31 mouse cellular contexts compared by ENCODE assay signal in genomic region chr9:32491484-32491883, GRCm38 (mm10). TPM values are rescaled to one million over a fixed set of nuclear protein-coding genes. Genes with fewer than 3 reads are reported as not detected.
DNase-seq lines count a peak whose midpoint lies in the region; ATAC-seq lines count a peak whose summit lies in the region.
"Had no signal": no experiment of that assay in that cellular context is flagged by ENCODE, and none has a peak within 500 bp of the region (broad histone marks: within the 10 kb centered on the region; RNA-seq: fewer than 3 reads in every experiment).

No protein-coding gene starts in this region.

- no peak overlapping the region for H3K4me3 ChIP-seq in kidney, embryonic 14.5 days (ENCODE audit: low read length)
- H3K4me3 ChIP-seq: embryonic facial prominence, embryonic 10.5 days; embryonic facial prominence, embryonic 15.5 days; forebrain, embryonic 12.5 days; hindbrain, embryonic 12.5 days; left cerebral cortex, adult 2 months; limb, embryonic 13.5 days; midbrain, embryonic 10.5 days; myocyte; neural tube, embryonic 12.5 days had no signal

- 87% methylated on average over 2 of the region's 2 CpGs for WGBS in kidney, embryonic 14.5 days

- H3K4me2 ChIP-seq in kidney, embryonic 14.5 days (replicated peaks; ENCODE audit: low read depth, low read length) = no peak overlapping the region
- H3K4me2 ChIP-seq: embryonic facial prominence, embryonic 15.5 days; forebrain, embryonic 12.5 days; heart, embryonic 11.5 days; hindbrain, embryonic 12.5 days; limb, embryonic 13.5 days; liver, embryonic 11.5 days; neural tube, embryonic 12.5 days had no signal

- H3K27ac ChIP-seq in kidney, embryonic 14.5 days (ENCODE audit: low read depth, low read length) = no peak overlapping the region
- H3K27ac ChIP-seq: embryonic facial prominence, embryonic 10.5 days; embryonic facial prominence, embryonic 15.5 days; forebrain, embryonic 12.5 days; hindbrain, embryonic 12.5 days; left cerebral cortex, adult 2 months; limb, embryonic 13.5 days; macrophage; midbrain, embryonic 10.5 days; neural tube, embryonic 12.5 days had no signal

- H3K9me3 ChIP-seq in kidney, embryonic 14.5 days (ENCODE audit: control insufficient read depth, low read length) = no peaks in the 10 kb centered on the region
- H3K9me3 ChIP-seq: embryonic facial prominence, embryonic 10.5 days; embryonic facial prominence, embryonic 15.5 days; forebrain, embryonic 12.5 days; hindbrain, embryonic 12.5 days; limb, embryonic 13.5 days; midbrain, embryonic 10.5 days; neural tube, embryonic 12.5 days had no signal

- H3K27me3 ChIP-seq in kidney, embryonic 14.5 days (ENCODE audit: control insufficient read depth, insufficient read depth, low read length) = no peaks in the 10 kb centered on the region
- H3K27me3 ChIP-seq: embryonic facial prominence, embryonic 15.5 days; hindbrain, embryonic 12.5 days; limb, embryonic 13.5 days; neural tube, embryonic 12.5 days had no signal

- H3K4me1 ChIP-seq in kidney, embryonic 14.5 days (ENCODE audit: control insufficient read depth, insufficient read depth, low read length) = peaks cover 13% of the 10 kb centered on the region

- ATAC-seq in kidney, embryonic 14.5 days (ENCODE audit: low FRiP score, low TSS enrichment) = no peak
- ATAC-seq: intestine, embryonic 16.5 days; midbrain, embryonic 16.5 days had no signal

- no peaks in the 10 kb centered on the region for H3K36me3 ChIP-seq in kidney, embryonic 14.5 days (ENCODE audit: control insufficient read depth, insufficient read depth, low read length)
- H3K36me3 ChIP-seq: embryonic facial prominence, embryonic 15.5 days; forebrain, embryonic 12.5 days; hindbrain, embryonic 12.5 days; limb, embryonic 13.5 days; midbrain, embryonic 10.5 days; neural tube, embryonic 12.5 days had no signal

- no peak overlapping the region for H3K9ac ChIP-seq in kidney, embryonic 14.5 days (ENCODE audit: low read depth, low read length)
- H3K9ac ChIP-seq: embryonic facial prominence, embryonic 15.5 days; forebrain, embryonic 12.5 days; hindbrain, embryonic 12.5 days; limb, embryonic 13.5 days; neural tube, embryonic 12.5 days had no signal

- DNase-seq in lung, postnatal 10 days = peak; percentile 21
- DNase-seq in lung, adult 18-20 months = no peak
- DNase-seq in cerebellum, adult 11-12 months = peak; percentile 56
- DNase-seq in cerebellum, adult 8-10 months = peak; percentile 15
- peak; percentile 38 to 48 for DNase-seq in cerebellum, postnatal 25 days
- no peak for DNase-seq in gastrocnemius, postnatal 25 days
- DNase-seq: adrenal gland, adult 8-10 months; B cell, adult 2 months; gastrocnemius, postnatal 14 days; heart, adult 11 months; heart, postnatal 36 days; kidney, adult 8-10 months; kidney, postnatal 10 days; layer of hippocampus, adult 9-11 months; right cerebral cortex, adult 18-20 months; thymus, postnatal 4 days had no signal

RNA-seq across cellular contexts. Expression of gene Fli1, which starts 51.2 kb away (rescaled TPM):
- total RNA-seq in gastrocnemius, postnatal 25 days (2021) = 1 to 10 TPM; 7.3 to 9.4 TPM
- 24.0 and 27.3 TPM in 2 replicates for polyA plus RNA-seq in kidney, embryonic 14.5 days (2014; fragmentation: Nextera tagmentation; extraction: Ambion mirVana)
- polyA plus RNA-seq: myocyte had no signal

Comparison
In these comparisons a context has a peak if more than half of its experiments do, and no peak if none do; other contexts are left out.
1. DNase-seq: peak in lung, postnatal 10 days (single experiment), cerebellum, adult 11-12 months (single experiment), cerebellum, adult 8-10 months (single experiment) and cerebellum, postnatal 25 days (2 of 2); none in lung, adult 18-20 months (0 of 2) and gastrocnemius, postnatal 25 days (single experiment).